Mouse (Mus musculus): ENCODE measurements around the gene Alg9. TPM values are rescaled to one million over a fixed set of nuclear protein-coding genes. Genes with fewer than 3 reads are reported as not detected.

The Alg9 gene
- polyA plus RNA-seq, 1 experiment from 2014 or later, result 40.8 TPM

DNA sequence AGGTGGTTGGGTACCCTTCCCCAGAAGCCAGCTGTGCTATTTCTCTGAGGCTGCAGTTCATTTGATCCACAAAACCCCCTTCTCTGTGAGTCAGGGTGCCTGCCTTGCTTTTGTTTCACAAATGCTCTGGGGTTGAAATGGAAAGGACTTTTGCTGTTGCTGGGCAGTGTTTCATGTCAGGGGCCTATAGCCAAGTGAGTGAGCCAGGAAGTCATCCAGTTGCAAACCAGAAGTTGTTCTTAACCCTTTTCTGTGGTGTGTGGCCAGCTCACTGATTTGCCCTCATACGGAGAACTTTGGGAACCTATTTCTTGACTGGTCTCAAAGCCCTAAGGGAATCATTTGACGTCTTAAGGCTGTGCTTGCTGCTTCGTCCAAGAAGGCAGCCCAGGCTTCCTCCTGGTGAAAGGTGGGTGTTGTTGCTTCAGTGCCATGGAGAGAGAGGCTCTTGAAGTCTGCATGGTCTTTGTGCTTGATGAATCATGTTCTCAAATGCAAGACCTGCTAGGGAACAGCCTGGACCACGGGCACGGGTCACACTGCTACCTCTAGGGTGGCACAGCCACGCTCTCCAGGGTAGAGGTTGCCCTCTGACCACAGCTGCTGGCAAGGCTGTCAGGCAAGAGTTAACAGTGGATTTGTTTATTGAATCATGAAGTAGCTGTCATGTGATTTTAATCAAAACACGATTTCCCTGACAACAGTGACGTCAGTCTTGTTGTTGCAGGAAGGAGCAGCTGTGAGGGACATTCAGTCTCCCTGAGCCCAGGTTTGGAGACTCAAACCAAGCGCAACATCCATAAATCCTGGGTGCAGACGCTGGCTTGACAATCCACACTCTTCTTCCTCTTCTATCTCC is 110.2 kb downstream of the Alg9 start:
- ATAC-seq, result 0 out of 2 replicates have a peak, but pooled peaks have one; percentile 18
- Histone ChIP-seq H3K9me3 (no peaks in the 10 kb centered on the region), H3K36me3 (peaks cover 7% of the 10 kb centered on the region; the same call in 1 of the 2 replicates), H3K4me3 (replicated peaks) (no peak overlapping the region), H3K9ac (no peak overlapping the region), H3K27me3 (replicated peaks) (no peaks in the 10 kb centered on the region), H3K4me2 (replicated peaks) (no peak overlapping the region), H3K27ac (peak overlapping the region; percentile 54; the same call in 1 of the 2 replicates), H3K4me1 (replicated peaks) (peaks cover 28% of the 10 kb centered on the region)
- 52% methylated on average over 10 of the region's 10 CpGs for WGBS

DNA sequence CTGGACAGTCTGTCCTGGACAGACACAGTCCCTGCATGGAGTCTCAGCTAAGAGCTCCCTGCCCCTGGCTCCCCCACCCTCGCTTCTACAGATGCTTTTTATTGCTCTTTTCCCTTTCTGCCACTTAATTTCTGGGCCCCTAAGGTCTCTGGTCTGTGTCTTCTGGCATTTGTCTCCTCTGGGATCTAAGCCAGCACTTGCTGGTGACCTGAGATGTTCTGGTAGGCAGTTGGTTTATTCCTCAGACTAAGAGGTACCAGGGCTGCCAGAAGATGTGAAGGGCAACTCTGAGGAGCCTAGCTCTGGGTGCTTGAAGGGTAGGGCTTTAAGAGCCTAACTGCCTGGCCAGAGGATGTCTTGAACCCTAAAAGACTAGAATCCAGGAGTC is 110.8 kb downstream of the Alg9 start:
- no peak for ATAC-seq
- 32% methylated on average over 1 of the region's 1 CpGs for WGBS
- Histone ChIP-seq H3K27ac (0 out of 2 replicates have a peak overlapping the region, but pooled peaks have one; percentile 23), H3K9ac (no peak overlapping the region), H3K4me1 (replicated peaks) (peaks cover 28% of the 10 kb centered on the region), H3K27me3 (replicated peaks) (no peaks in the 10 kb centered on the region), H3K36me3 (peaks cover 3% of the 10 kb centered on the region; the same call in 1 of the 2 replicates), H3K4me3 (replicated peaks) (no peak overlapping the region), H3K9me3 (no peaks in the 10 kb centered on the region), H3K4me2 (replicated peaks) (no peak overlapping the region)

DNA sequence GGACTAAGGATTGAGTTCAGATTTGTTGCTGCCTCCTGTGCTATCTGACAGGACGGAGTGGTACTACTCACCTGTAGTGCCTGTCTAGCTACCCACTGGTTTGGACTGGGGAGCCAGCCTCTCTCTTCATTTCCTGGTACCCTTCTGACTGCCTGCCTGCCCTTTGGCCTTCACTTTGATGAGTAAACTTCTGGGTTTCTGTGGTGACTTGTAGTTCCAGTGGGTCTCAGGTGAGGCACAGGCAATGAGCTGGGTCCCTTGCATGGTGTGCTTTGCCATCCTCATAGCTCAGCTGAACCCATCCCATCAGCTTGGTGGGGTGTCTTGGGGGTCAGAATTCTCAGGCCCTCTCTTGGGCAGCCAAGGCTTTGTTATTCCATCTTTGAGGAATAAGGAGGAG is 112.1 kb downstream of the Alg9 start:
- Histone ChIP-seq H3K36me3 (0 out of 2 replicates have a peak, but pooled peaks cover 4% of the 10 kb centered on the region), H3K9ac (no peak overlapping the region), H3K27me3 (replicated peaks) (no peaks in the 10 kb centered on the region), H3K4me2 (replicated peaks) (no peak overlapping the region), H3K9me3 (no peaks in the 10 kb centered on the region), H3K27ac (0 out of 2 replicates have a peak overlapping the region, but pooled peaks have one; percentile 17), H3K4me1 (replicated peaks) (peaks cover 28% of the 10 kb centered on the region), H3K4me3 (replicated peaks) (no peak overlapping the region)
- ATAC-seq, result peak; percentile 12; the same call in 1 of the 2 replicates
- WGBS, result 100% methylated on average over 1 of the region's 1 CpGs

DNA sequence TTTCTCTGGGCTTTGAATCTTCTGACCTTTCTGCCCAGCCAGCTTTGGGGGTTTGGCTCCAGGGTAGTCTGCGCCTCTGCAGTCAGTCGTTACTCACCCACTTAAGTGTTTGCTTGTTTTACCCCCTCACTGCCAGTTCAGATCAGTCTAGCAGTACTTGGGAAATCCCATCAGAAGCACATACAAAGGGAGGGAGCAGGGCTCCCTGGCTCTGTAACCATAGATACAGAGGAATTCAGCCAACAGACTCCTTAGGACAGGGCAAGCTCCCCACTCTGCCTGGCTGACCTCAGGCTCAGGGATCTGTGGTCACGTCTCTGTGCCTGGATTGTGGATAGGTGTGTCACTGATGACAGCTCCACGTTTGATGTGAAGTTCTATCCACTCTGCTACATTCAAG is 112.5 kb downstream of the Alg9 start:
- Histone ChIP-seq H3K4me3 (replicated peaks) (no peak overlapping the region), H3K36me3 (0 out of 2 replicates have a peak, but pooled peaks cover 4% of the 10 kb centered on the region), H3K27me3 (replicated peaks) (no peaks in the 10 kb centered on the region), H3K27ac (0 out of 2 replicates have a peak overlapping the region, but pooled peaks have one; percentile 17), H3K9ac (no peak overlapping the region), H3K9me3 (no peaks in the 10 kb centered on the region), H3K4me1 (replicated peaks) (peaks cover 28% of the 10 kb centered on the region), H3K4me2 (replicated peaks) (no peak overlapping the region)
- WGBS, result 32% methylated on average over 4 of the region's 4 CpGs
- ATAC-seq, result no peak

DNA sequence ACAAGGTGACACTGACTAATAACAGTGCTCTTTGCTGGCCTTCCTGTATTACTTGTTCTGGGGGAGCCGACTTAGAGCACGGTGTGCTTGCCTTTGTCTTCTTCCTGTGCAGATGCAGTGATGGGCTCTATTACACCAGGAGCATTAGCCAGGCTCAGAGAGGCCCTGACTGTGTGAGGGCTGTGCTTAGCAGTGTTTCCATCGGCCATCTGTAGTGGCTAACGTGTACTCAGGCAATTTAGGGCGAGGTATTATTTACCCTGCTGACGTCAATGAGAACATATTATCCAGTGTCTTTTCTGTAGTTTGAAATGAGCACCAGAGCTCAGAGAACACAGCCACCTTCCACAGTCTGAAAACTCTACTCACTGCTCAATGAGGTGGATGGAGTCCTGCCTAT is 114.4 kb downstream of the Alg9 start:
- Histone ChIP-seq H3K27ac (no peak overlapping the region), H3K27me3 (replicated peaks) (no peaks in the 10 kb centered on the region), H3K36me3 (peaks cover 7% of the 10 kb centered on the region; the same call in 1 of the 2 replicates), H3K9ac (no peak overlapping the region), H3K9me3 (no peaks in the 10 kb centered on the region), H3K4me1 (replicated peaks) (peaks cover 27% of the 10 kb centered on the region), H3K4me3 (replicated peaks) (no peak overlapping the region), H3K4me2 (replicated peaks) (no peak overlapping the region)
- 55% methylated on average over 6 of the region's 6 CpGs for WGBS
- ATAC-seq, result no peak

DNA sequence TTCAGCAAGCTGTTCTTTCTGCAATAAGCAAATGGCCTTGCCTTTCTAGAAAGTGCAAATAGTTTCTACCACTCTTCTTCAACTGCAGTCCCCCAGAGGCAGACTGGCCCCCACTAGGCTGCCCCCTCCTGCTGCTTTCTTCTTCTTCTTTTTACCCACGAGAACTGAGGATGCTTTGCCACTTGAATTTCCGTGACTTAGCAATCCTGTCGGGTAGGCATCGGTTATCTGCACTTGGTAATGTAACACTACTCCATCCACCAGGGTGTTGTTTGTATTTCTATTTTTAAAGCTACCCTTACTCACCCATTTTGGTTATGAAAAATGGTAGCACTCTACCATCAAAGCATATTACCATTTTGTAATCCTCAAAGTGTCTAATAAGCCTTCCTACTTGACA is 115.1 kb downstream of the Alg9 start:
- Histone ChIP-seq H3K27ac (no peak overlapping the region), H3K4me2 (replicated peaks) (no peak overlapping the region), H3K9me3 (no peaks in the 10 kb centered on the region), H3K27me3 (replicated peaks) (no peaks in the 10 kb centered on the region), H3K4me1 (replicated peaks) (peaks cover 20% of the 10 kb centered on the region), H3K9ac (no peak overlapping the region), H3K36me3 (peaks cover 11% of the 10 kb centered on the region), H3K4me3 (replicated peaks) (no peak overlapping the region)
- ATAC-seq, result no peak
- WGBS, result 87% methylated on average over 4 of the region's 4 CpGs

DNA sequence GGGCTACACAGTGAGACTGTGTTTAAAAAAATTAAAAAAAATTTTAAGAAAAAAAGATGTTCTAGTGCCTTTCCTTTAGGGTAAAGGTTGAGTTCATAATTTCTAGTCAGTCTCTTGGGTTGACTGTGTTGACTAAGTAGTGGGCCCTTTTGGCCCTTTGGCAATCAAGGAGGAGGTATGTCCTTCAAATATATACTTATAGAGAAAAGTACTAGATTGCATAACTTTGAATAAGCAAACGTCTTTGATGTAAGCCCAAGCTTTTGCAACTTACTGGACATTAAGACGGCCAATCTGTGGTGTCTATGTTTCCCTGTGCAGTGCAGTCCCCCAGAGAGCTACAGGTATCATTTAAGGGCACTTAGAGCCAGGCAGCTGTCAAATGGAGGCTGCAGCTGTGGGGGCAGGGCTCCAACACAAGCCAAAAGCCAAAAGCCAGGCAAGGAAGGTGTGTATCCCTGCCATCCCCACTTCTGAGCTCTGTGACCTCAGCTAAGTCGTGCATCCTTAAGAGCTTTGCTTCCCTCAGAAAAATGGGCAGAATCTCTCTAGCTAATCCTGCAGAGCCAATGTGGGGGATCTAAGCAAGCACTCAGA is 115.8 kb downstream of the Alg9 start:
- 80% methylated on average over 3 of the region's 3 CpGs for WGBS
- H3K27me3 ChIP-seq (replicated peaks), result no peaks in the 10 kb centered on the region
- H3K9me3 ChIP-seq, result no peaks in the 10 kb centered on the region
- H3K4me3 ChIP-seq (replicated peaks), result no peak overlapping the region
- no peak for ATAC-seq
- peaks cover 16% of the 10 kb centered on the region; the same call in 1 of the 2 replicates for H3K4me1 ChIP-seq (replicated peaks)
- peaks cover 11% of the 10 kb centered on the region for H3K36me3 ChIP-seq
- no peak overlapping the region for H3K27ac ChIP-seq
- H3K4me2 ChIP-seq (replicated peaks), result no peak overlapping the region
- H3K9ac ChIP-seq, result no peak overlapping the region

Other genes with a start within 250 kb of the Alg9 start
- gene Pts, start 246.3 kb upstream of the Alg9 start, polyA plus RNA-seq (2015; fragmentation: Nextera tagmentation; extraction: Ambion mirVana), result 93.9 and 94.1 TPM in 2 replicates
- 17.6 and 18.8 TPM in 2 replicates for gene Il18, start 220.2 kb upstream of the Alg9 start, polyA plus RNA-seq (2015; fragmentation: Nextera tagmentation; extraction: Ambion mirVana)
- gene Bco2, start 219.8 kb upstream of the Alg9 start, polyA plus RNA-seq (2015; fragmentation: Nextera tagmentation; extraction: Ambion mirVana), result 3.4 and 4.4 TPM in 2 replicates
- gene Tex12, start 213.7 kb upstream of the Alg9 start, polyA plus RNA-seq (2015; fragmentation: Nextera tagmentation; extraction: Ambion mirVana), result 0.16 and 0.19 TPM in 2 replicates
- 544 and 560 TPM in 2 replicates for gene Sdhd, start 171.2 kb upstream of the Alg9 start, polyA plus RNA-seq (2015; fragmentation: Nextera tagmentation; extraction: Ambion mirVana)
- 314 TPM in 2 replicates for gene Timm8b, start 171.1 kb upstream of the Alg9 start, polyA plus RNA-seq (2015; fragmentation: Nextera tagmentation; extraction: Ambion mirVana)
- gene Pih1d2, start 157.7 kb upstream of the Alg9 start, polyA plus RNA-seq (2015; fragmentation: Nextera tagmentation; extraction: Ambion mirVana), result 2.1 and 2.9 TPM in 2 replicates
- 17.5 and 20.4 TPM in 2 replicates for gene Nkapd1, start 157.6 kb upstream of the Alg9 start, polyA plus RNA-seq (2015; fragmentation: Nextera tagmentation; extraction: Ambion mirVana)
- 58.7 and 63.5 TPM in 2 replicates for gene Dlat, start 115.2 kb upstream of the Alg9 start, polyA plus RNA-seq (2015; fragmentation: Nextera tagmentation; extraction: Ambion mirVana)
- 6.1 and 6.8 TPM in 2 replicates for gene Dixdc1, start 35.5 kb upstream of the Alg9 start, polyA plus RNA-seq (2015; fragmentation: Nextera tagmentation; extraction: Ambion mirVana)
- 15.9 and 18.7 TPM in 2 replicates for gene 2310030G06Rik, start 28.5 kb upstream of the Alg9 start, polyA plus RNA-seq (2015; fragmentation: Nextera tagmentation; extraction: Ambion mirVana)
- gene Cryab, start 23.7 kb upstream of the Alg9 start, polyA plus RNA-seq (2015; fragmentation: Nextera tagmentation; extraction: Ambion mirVana), result 51.7 and 62.6 TPM in 2 replicates
- 5.3 and 5.4 TPM in 2 replicates for gene Hspb2, start 22.7 kb upstream of the Alg9 start, polyA plus RNA-seq (2015; fragmentation: Nextera tagmentation; extraction: Ambion mirVana)
- gene Fdxacb1, start 6.8 kb upstream of the Alg9 start, polyA plus RNA-seq (2015; fragmentation: Nextera tagmentation; extraction: Ambion mirVana), result 11.0 and 11.6 TPM in 2 replicates
- gene 1110032A03Rik, start 501 bp downstream of the Alg9 start, polyA plus RNA-seq (2015; fragmentation: Nextera tagmentation; extraction: Ambion mirVana), result 26.1 and 30.6 TPM in 2 replicates
- gene Ppp2r1b, start 70.3 kb downstream of the Alg9 start, polyA plus RNA-seq (2015; fragmentation: Nextera tagmentation; extraction: Ambion mirVana), result 62.8 and 65.7 TPM in 2 replicates
- gene Sik2, start 234.1 kb downstream of the Alg9 start, polyA plus RNA-seq (2015; fragmentation: Nextera tagmentation; extraction: Ambion mirVana), result 13.0 and 14.6 TPM in 2 replicates

All from intestine, embryonic 15.5 days (tissue).